Mouse (Mus musculus): ENCODE data around the gene Sostdc1. TPM values are rescaled to one million over a fixed set of nuclear protein-coding genes. Genes with fewer than 3 reads are reported as not detected.

Gene Sostdc1
- polyA plus RNA-seq, 1 experiment: not detected

GRCm38 (mm10) chr12:36314446-36314845 lies 507 bp downstream of the Sostdc1 start:
- no peak for TF ChIP-seq CTCF (IDR thresholded peaks at IDR 0.05; ENCODE audit: low read depth, low read length)
- TF ChIP-seq POLR2A (IDR thresholded peaks at IDR 0.05; ENCODE audit: borderline replicate concordance, low read depth, low read length): no peak

GRCm38 (mm10) chr12:36315527-36315926 lies 1.6 kb downstream of the Sostdc1 start:
- Histone ChIP-seq H3K4me3 (ENCODE audit: insufficient read depth, low read length) (no peak overlapping the region), H3K4me1 (ENCODE audit: control insufficient read depth, insufficient read depth, low read length) (no peaks in the 10 kb centered on the region), H3K27ac (ENCODE audit: insufficient read depth, low read depth, low read length) (no peak overlapping the region)
- no peak for TF ChIP-seq POLR2A (IDR thresholded peaks at IDR 0.05; ENCODE audit: borderline replicate concordance, low read depth, low read length)
- TF ChIP-seq CTCF (IDR thresholded peaks at IDR 0.05; ENCODE audit: low read depth, low read length): no peak

More at GRCm38 (mm10) chr12:36314446-36314845, 507 bp downstream of the Sostdc1 start:
- Histone ChIP-seq H3K4me1 (ENCODE audit: control insufficient read depth, insufficient read depth, low read length) (no peaks in the 10 kb centered on the region), H3K27ac (ENCODE audit: insufficient read depth, low read depth, low read length) (no peak overlapping the region), H3K4me3 (ENCODE audit: insufficient read depth, low read length) (no peak overlapping the region)

DNA sequence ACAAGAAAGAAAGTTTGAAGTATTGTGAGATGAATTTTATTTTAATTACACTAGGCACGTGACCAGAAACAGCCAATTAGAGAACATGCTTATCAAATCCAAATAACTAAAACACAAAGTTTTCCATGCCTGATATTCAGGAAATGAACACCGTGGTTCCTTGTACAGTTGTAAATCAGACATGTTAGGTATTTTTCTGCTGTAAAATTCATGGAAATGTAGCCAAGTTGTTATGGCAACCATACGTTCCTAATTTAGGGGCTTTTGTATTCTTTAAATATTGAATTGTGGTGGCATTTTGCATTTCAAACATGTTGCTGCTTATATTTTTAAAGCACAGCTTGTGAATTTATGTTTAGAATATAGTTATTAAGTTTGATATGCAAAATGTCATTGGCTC lies 2.1 kb downstream of the Sostdc1 start:
- TF ChIP-seq POLR2A (IDR thresholded peaks at IDR 0.05; ENCODE audit: borderline replicate concordance, low read depth, low read length) (no peak), CTCF (IDR thresholded peaks at IDR 0.05; ENCODE audit: low read depth, low read length) (no peak)
- H3K4me1 ChIP-seq (ENCODE audit: control insufficient read depth, insufficient read depth, low read length): no peaks in the 10 kb centered on the region
- no peak overlapping the region for H3K4me3 ChIP-seq (ENCODE audit: insufficient read depth, low read length)
- no peak overlapping the region for H3K27ac ChIP-seq (ENCODE audit: insufficient read depth, low read depth, low read length)

GRCm38 (mm10) chr12:36317036-36317819 lies 3.3 kb downstream of the Sostdc1 start:
- no peaks in the 10 kb centered on the region for H3K4me1 ChIP-seq (ENCODE audit: control insufficient read depth, insufficient read depth, low read length)
- H3K4me3 ChIP-seq (ENCODE audit: insufficient read depth, low read length): peak overlapping the region; percentile 45
- TF ChIP-seq POLR2A (IDR thresholded peaks at IDR 0.05; ENCODE audit: borderline replicate concordance, low read depth, low read length) (no peak), CTCF (IDR thresholded peaks at IDR 0.05; ENCODE audit: low read depth, low read length) (no peak)
- H3K27ac ChIP-seq (ENCODE audit: insufficient read depth, low read depth, low read length): no peak overlapping the region

- H3K4me1 ChIP-seq (ENCODE audit: control insufficient read depth, insufficient read depth, low read length): no peaks in the 10 kb centered on the region
- H3K27ac ChIP-seq (ENCODE audit: insufficient read depth, low read depth, low read length): no peak overlapping the region
- no peak overlapping the region for H3K4me3 ChIP-seq (ENCODE audit: insufficient read depth, low read length)
- TF ChIP-seq CTCF (IDR thresholded peaks at IDR 0.05; ENCODE audit: low read depth, low read length): no peak
- TF ChIP-seq POLR2A (IDR thresholded peaks at IDR 0.05; ENCODE audit: borderline replicate concordance, low read depth, low read length): no peak
These were observed 3.8 kb downstream of the Sostdc1 start for GRCm38 (mm10) chr12:36317820-36318135.

GRCm38 (mm10) chr12:36326101-36326521 lies 12.2 kb downstream of the Sostdc1 start:
- Histone ChIP-seq H3K4me1 (ENCODE audit: control insufficient read depth, insufficient read depth, low read length) (peaks cover 2% of the 10 kb centered on the region), H3K4me3 (ENCODE audit: insufficient read depth, low read length) (no peak overlapping the region), H3K27ac (ENCODE audit: insufficient read depth, low read depth, low read length) (no peak overlapping the region)
- TF ChIP-seq CTCF (IDR thresholded peaks at IDR 0.05; ENCODE audit: low read depth, low read length): no peak
- no peak for TF ChIP-seq POLR2A (IDR thresholded peaks at IDR 0.05; ENCODE audit: borderline replicate concordance, low read depth, low read length)

- H3K4me3 ChIP-seq (ENCODE audit: insufficient read depth, low read length): no peak overlapping the region
- TF ChIP-seq POLR2A (IDR thresholded peaks at IDR 0.05; ENCODE audit: borderline replicate concordance, low read depth, low read length) (no peak), CTCF (IDR thresholded peaks at IDR 0.05; ENCODE audit: low read depth, low read length) (no peak)
- no peaks in the 10 kb centered on the region for H3K4me1 ChIP-seq (ENCODE audit: control insufficient read depth, insufficient read depth, low read length)
- H3K27ac ChIP-seq (ENCODE audit: insufficient read depth, low read depth, low read length): no peak overlapping the region
These were observed 18.7 kb downstream of the Sostdc1 start for GRCm38 (mm10) chr12:36332676-36333075.

DNA sequence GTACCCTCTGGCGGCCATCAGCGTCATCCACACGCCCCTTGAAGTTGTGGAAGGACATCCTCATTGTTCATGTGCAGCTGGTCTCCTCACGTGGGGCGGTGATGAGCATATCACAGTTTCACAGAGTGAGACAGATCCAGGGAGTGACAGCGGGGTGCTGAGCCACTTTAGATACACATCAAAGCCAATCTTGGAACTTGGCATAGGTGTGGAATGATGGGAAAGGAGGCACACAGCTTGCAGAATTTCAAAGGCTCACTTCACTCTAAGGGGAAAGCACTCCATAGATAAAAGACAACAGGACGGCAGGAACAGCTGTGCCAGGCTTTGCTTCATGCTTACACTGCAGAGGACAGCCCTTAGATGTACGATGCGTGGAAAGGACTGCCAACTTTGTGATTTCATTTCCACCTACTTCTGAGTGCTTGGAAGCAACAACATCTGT lies 19.9 kb downstream of the Sostdc1 start:
- H3K4me3 ChIP-seq (ENCODE audit: insufficient read depth, low read length): no peak overlapping the region
- TF ChIP-seq CTCF (IDR thresholded peaks at IDR 0.05; ENCODE audit: low read depth, low read length): no peak
- no peak for TF ChIP-seq POLR2A (IDR thresholded peaks at IDR 0.05; ENCODE audit: borderline replicate concordance, low read depth, low read length)
- no peak overlapping the region for H3K27ac ChIP-seq (ENCODE audit: insufficient read depth, low read depth, low read length)
- no peaks in the 10 kb centered on the region for H3K4me1 ChIP-seq (ENCODE audit: control insufficient read depth, insufficient read depth, low read length)

DNA sequence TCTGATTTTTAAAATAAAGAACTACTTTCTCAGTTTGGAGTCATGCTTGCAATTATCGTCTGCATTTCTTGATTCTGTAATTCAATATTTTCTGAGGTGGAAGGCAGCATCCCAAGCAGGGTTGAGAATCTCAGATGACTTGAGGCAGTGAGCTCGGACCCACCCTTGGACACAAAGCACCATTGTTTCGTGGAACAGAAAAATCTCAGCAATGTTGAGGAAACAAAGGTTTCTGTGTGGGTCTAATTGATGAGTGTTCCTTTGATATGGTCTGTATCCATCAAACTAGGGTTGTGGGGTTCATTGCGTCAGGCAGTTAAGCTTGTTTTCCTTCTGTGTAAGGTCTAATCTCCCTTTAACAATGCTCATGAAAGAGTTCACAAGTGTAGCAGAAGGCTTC lies 30.2 kb downstream of the Sostdc1 start:
- H3K4me1 ChIP-seq (ENCODE audit: control insufficient read depth, insufficient read depth, low read length): no peaks in the 10 kb centered on the region
- no peak overlapping the region for H3K4me3 ChIP-seq (ENCODE audit: insufficient read depth, low read length)
- no peak for TF ChIP-seq POLR2A (IDR thresholded peaks at IDR 0.05; ENCODE audit: borderline replicate concordance, low read depth, low read length)
- no peak overlapping the region for H3K27ac ChIP-seq (ENCODE audit: insufficient read depth, low read depth, low read length)

GRCm38 (mm10) chr12:36360064-36360463 lies 46.1 kb downstream of the Sostdc1 start:
- no peak overlapping the region for H3K27ac ChIP-seq (ENCODE audit: insufficient read depth, low read depth, low read length)
- TF ChIP-seq POLR2A (IDR thresholded peaks at IDR 0.05; ENCODE audit: borderline replicate concordance, low read depth, low read length) (no peak), CTCF (IDR thresholded peaks at IDR 0.05; ENCODE audit: low read depth, low read length) (no peak)
- no peak overlapping the region for H3K4me3 ChIP-seq (ENCODE audit: insufficient read depth, low read length)
- no peaks in the 10 kb centered on the region; the same call in 1 of the 2 replicates for H3K4me1 ChIP-seq (ENCODE audit: control insufficient read depth, insufficient read depth, low read length)
